Mouse (Mus musculus) megakaryocyte progenitor cell, adult 5-6 weeks (primary cell): ENCODE data around the gene Rhoh. TPM values are rescaled to one million over a fixed set of nuclear protein-coding genes. Genes with fewer than 3 reads are reported as not detected.

Experiments used
- ATAC-seq: replicated peaks from 2 replicates; pipeline ENCODE4 v1.8.0; 2016; ENCODE audit warnings: mild to moderate bottlenecking, moderate TSS enrichment, inconsistent platforms; ENCODE audit not compliant: poor library complexity
- total RNA-seq, 2 experiments: library from RNA; stranded (forward) in 1 of 2; stranded (reverse) in 1 of 2; fragments of 157-497, 149-512 nt in 1 of 2; fragments of 200-1000 nt in 1 of 2; gene quantifications; 2 replicates each; pipeline versions ENCODE4 v1.2.3 to v1.2.4; 2015 to 2017

Rhoh gene
- total RNA-seq, 2 experiments from 2014 or later, result 13.3 to 18.2 TPM

GRCm38 (mm10) chr5:65888998-65889397, 28.0 kb downstream of the Rhoh start:
- peak; percentile 38 for ATAC-seq

- no peak for ATAC-seq
Measured at GRCm38 (mm10) chr5:65891251-65891826, 30.3 kb downstream of the Rhoh start.

- no peak for ATAC-seq
Measured at GRCm38 (mm10) chr5:65895121-65895692, 34.2 kb downstream of the Rhoh start.

GRCm38 (mm10) chr5:65895764-65896163, 34.8 kb downstream of the Rhoh start:
- ATAC-seq, result no peak

GRCm38 (mm10) chr5:65897731-65898130, 36.7 kb downstream of the Rhoh start:
- no peak for ATAC-seq

- no peak for ATAC-seq
Measured at GRCm38 (mm10) chr5:65898683-65899082, 37.7 kb downstream of the Rhoh start.

GRCm38 (mm10) chr5:65900113-65900512, 39.1 kb downstream of the Rhoh start:
- ATAC-seq, result peak; percentile 66

GRCm38 (mm10) chr5:65900862-65901265, 39.9 kb downstream of the Rhoh start:
- peak; percentile 86 for ATAC-seq

GRCm38 (mm10) chr5:65901868-65902418, 40.9 kb downstream of the Rhoh start:
- no peak for ATAC-seq

- ATAC-seq, result no peak
Measured at GRCm38 (mm10) chr5:65902811-65903210, 41.8 kb downstream of the Rhoh start.

GRCm38 (mm10) chr5:65904476-65904875, 43.5 kb downstream of the Rhoh start:
- no peak for ATAC-seq

- ATAC-seq, result no peak
Measured at GRCm38 (mm10) chr5:65908751-65909150, 47.7 kb downstream of the Rhoh start.

- no peak for ATAC-seq
Measured at GRCm38 (mm10) chr5:65909321-65909720, 48.3 kb downstream of the Rhoh start.

- ATAC-seq, result no peak
Measured at GRCm38 (mm10) chr5:65910398-65910797, 49.4 kb downstream of the Rhoh start.

- ATAC-seq, result peak; percentile 26; the same call in 1 of the 2 replicates
Measured at GRCm38 (mm10) chr5:65911676-65912075, 50.7 kb downstream of the Rhoh start.

- no peak for ATAC-seq
Measured at GRCm38 (mm10) chr5:65912201-65912600, 51.2 kb downstream of the Rhoh start.

GRCm38 (mm10) chr5:65913126-65913525, 52.1 kb downstream of the Rhoh start:
- ATAC-seq, result no peak

GRCm38 (mm10) chr5:65914342-65914741, 53.3 kb downstream of the Rhoh start:
- no peak for ATAC-seq

GRCm38 (mm10) chr5:65916930-65917329, 55.9 kb downstream of the Rhoh start:
- ATAC-seq, result no peak

- ATAC-seq, result no peak
Measured at GRCm38 (mm10) chr5:65918601-65919000, 57.6 kb downstream of the Rhoh start.

- peak; percentile 71 for ATAC-seq
Measured at GRCm38 (mm10) chr5:65919326-65919725, 58.3 kb downstream of the Rhoh start.

GRCm38 (mm10) chr5:65919904-65920303, 58.9 kb downstream of the Rhoh start:
- 0 out of 2 replicates have a peak, but pooled peaks have one; percentile 15 for ATAC-seq
